Comparison of ENCODE assay signal across 8 mouse cellular contexts in the genomic region with DNA sequence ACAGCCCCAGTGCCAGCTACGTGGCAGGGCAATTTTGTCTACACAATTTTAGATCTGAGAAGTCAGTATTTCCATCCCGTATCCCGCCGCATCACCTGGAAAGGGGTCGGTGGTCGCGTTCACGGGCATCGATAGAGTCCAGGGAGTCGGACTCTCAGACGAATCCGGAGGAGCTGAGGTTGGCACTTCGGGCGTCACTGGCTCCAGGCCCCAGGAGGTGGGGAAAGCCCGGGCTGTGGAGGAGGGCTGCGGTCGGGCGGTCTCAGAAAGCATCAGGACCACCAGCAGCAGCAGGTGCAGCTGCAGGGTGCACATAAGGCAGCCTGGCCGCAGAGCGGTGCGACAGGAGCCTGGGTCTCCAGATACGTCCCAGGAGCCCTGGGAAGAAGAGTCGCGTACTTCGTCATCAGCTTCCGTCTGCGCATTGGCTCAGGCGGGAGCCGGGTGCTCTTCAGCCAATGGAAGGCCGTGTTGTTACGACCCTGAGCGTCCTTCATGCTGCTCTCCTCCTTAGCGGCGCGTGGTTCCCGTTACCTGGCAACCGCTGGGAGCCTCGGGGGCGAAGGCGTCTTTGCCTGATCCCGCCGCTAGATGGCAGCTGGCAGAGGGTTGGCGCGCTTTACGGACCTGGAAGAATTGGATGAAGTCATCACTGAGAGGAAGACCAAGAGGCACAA. TPM values are rescaled to one million over a fixed set of nuclear protein-coding genes. Genes with fewer than 3 reads are reported as not detected.
A peak's percentile ranks its signal among the peaks of the same experiment; 100 is the strongest.
DNase-seq lines count a peak whose midpoint lies in the region; ATAC-seq and TF ChIP-seq lines count a peak whose summit lies in the region.

A gene (minus strand): TSS at position 404 of the 677 bp plus-strand sequence.
A gene (plus strand): TSS at position 537 of the 677 bp plus-strand sequence.

- no peaks in the 10 kb centered on the region for H3K79me2 ChIP-seq in CH12.LX (replicated peaks; ENCODE audit: control insufficient read depth, extremely low read depth, insufficient read depth, poor library complexity, severe bottlenecking)

- in situ Hi-C loops in CH12.LX (cut with MboI; ENCODE audit: low pct_ligation_motif_present, low pct_unique_long_range_greater_than_20kb, low sequenced_read_pairs) = loop anchor here (5.0 to 25.0 kb wide), 3 partner anchors 35 to 400 kb away; no protein-coding TSS in a partner anchor

- H3K9ac ChIP-seq in CH12.LX (ENCODE audit: insufficient read depth, low read depth) = peak within 1 kb of the TSS; percentile 62
- peak within 1 kb of the TSS; percentile 68 for H3K9ac ChIP-seq in forebrain, embryonic 11.5 days (ENCODE audit: low read length)
- peak within 1 kb of the TSS; percentile 75 for H3K9ac ChIP-seq in heart, embryonic 16.5 days (ENCODE audit: low read length)
- H3K9ac ChIP-seq in liver, embryonic 15.5 days = peak within 1 kb of the TSS; percentile 59
- H3K9ac ChIP-seq in neural tube, embryonic 12.5 days = peak within 1 kb of the TSS; percentile 75

- H3K4me2 ChIP-seq in CH12.LX (ENCODE audit: insufficient read depth, low read depth, poor library complexity, severe bottlenecking) = peak within 1 kb of the TSS; percentile 63; the same call in 1 of the 2 replicates
- H3K4me2 ChIP-seq in forebrain, embryonic 11.5 days (ENCODE audit: low read depth, low read length, severe bottlenecking) = peak within 1 kb of the TSS; percentile 73
- peak within 1 kb of the TSS; percentile 80 for H3K4me2 ChIP-seq in heart, embryonic 16.5 days (ENCODE audit: low read depth, low read length)
- peak within 1 kb of the TSS; percentile 92 for H3K4me2 ChIP-seq in liver, embryonic 15.5 days
- H3K4me2 ChIP-seq in neural tube, embryonic 12.5 days (replicated peaks) = peak within 1 kb of the TSS; percentile 84

- under 1% methylated on average over 45 of the region's 45 CpGs for WGBS in forebrain, embryonic 11.5 days
- WGBS in heart, embryonic 16.5 days = under 1% methylated on average over 45 of the region's 45 CpGs
- under 1% methylated on average over 45 of the region's 45 CpGs for WGBS in liver, embryonic 15.5 days (ENCODE audit: insufficient replicate concordance)
- WGBS in neural tube, embryonic 12.5 days = under 1% methylated on average over 45 of the region's 45 CpGs

- H3K36me3 ChIP-seq in CH12.LX (replicated peaks in 1 of 2; ENCODE audit: control insufficient read depth in 1 of 2, insufficient read depth in 1 of 2, low read length in 1 of 2) = peaks cover 17 to 31% of the 10 kb centered on the region in 2 experiments
- H3K36me3 ChIP-seq in forebrain, embryonic 11.5 days (ENCODE audit: control insufficient read depth, insufficient read depth, low read length) = no peaks in the 10 kb centered on the region
- H3K36me3 ChIP-seq in heart, embryonic 16.5 days (ENCODE audit: control insufficient read depth, insufficient read depth) = peaks cover 9% of the 10 kb centered on the region
- peaks cover 18% of the 10 kb centered on the region for H3K36me3 ChIP-seq in liver, embryonic 15.5 days (replicated peaks)
- peaks cover 22% of the 10 kb centered on the region for H3K36me3 ChIP-seq in neural tube, embryonic 12.5 days

- TF ChIP-seq CTCF in CH12.LX (conservative IDR thresholded peaks at IDR 0.05 in 1 of 2, IDR thresholded peaks at IDR 0.05 in 1 of 2; ENCODE audit: low read depth in 2 of 2, low read length in 2 of 2) = peak; percentile 54 to 96; a peak in 3 of 4 replicates

- peak; percentile 98 for DNase-seq in CH12.LX (ENCODE audit: extremely low read depth)
- DNase-seq in c-Kit-positive CD71-positive TER-119-negative erythroid progenitor cells, embryonic 14.5 days (ENCODE audit: low read depth) = peak; percentile 94
- peak; percentile 98 for DNase-seq in forebrain, embryonic 11.5 days (ENCODE audit: low spot score)
- peak; percentile 96 to 97 for DNase-seq in kidney, postnatal 36 days
- peak; percentile 97 for DNase-seq in telencephalon, adult 2 months (ENCODE audit: low read depth, low spot score)

- peak; percentile 83 for TF ChIP-seq RAD21 in CH12.LX (IDR thresholded peaks at IDR 0.05; ENCODE audit: low read depth, low read length)

- peak within 1 kb of the TSS; percentile 79 to 90 (median 81) for H3K4me3 ChIP-seq in CH12.LX (replicated peaks in 1 of 3; ENCODE audit: low read depth in 2 of 3, low read length in 2 of 3, poor library complexity in 1 of 3)
- peak within 1 kb of the TSS; percentile 68 for H3K4me3 ChIP-seq in forebrain, embryonic 11.5 days (ENCODE audit: low read depth, low read length)
- peak within 1 kb of the TSS; percentile 68 for H3K4me3 ChIP-seq in heart, embryonic 16.5 days (ENCODE audit: low read length)
- peak within 1 kb of the TSS; percentile 73 for H3K4me3 ChIP-seq in liver, embryonic 15.5 days (replicated peaks)
- peak within 1 kb of the TSS; percentile 63 for H3K4me3 ChIP-seq in neural tube, embryonic 12.5 days

- H3K4me1 ChIP-seq in CH12.LX (ENCODE audit: control insufficient read depth in 1 of 2, insufficient read depth in 2 of 2) = peaks cover 10 to 26% of the 10 kb centered on the region in 2 experiments; a peak in 3 of 4 replicates
- peaks cover 6% of the 10 kb centered on the region for H3K4me1 ChIP-seq in forebrain, embryonic 11.5 days (replicated peaks; ENCODE audit: control insufficient read depth, insufficient read depth, low read length)
- H3K4me1 ChIP-seq in heart, embryonic 16.5 days (ENCODE audit: control insufficient read depth, insufficient read depth, low read length) = peaks cover 8% of the 10 kb centered on the region
- peaks cover 12% of the 10 kb centered on the region for H3K4me1 ChIP-seq in liver, embryonic 15.5 days (replicated peaks)
- H3K4me1 ChIP-seq in neural tube, embryonic 12.5 days = peaks cover 7% of the 10 kb centered on the region; the same call in 1 of the 2 replicates

- H3K27me3 ChIP-seq in CH12.LX (replicated peaks) = no peaks in the 10 kb centered on the region
- no peaks in the 10 kb centered on the region for H3K27me3 ChIP-seq in forebrain, embryonic 11.5 days (ENCODE audit: control insufficient read depth, insufficient read depth, low read length)
- 0 out of 2 replicates have a peak, but pooled peaks cover 2% of the 10 kb centered on the region for H3K27me3 ChIP-seq in heart, embryonic 16.5 days (ENCODE audit: control insufficient read depth, insufficient read depth, low read length)
- H3K27me3 ChIP-seq in liver, embryonic 15.5 days = peaks cover 19% of the 10 kb centered on the region
- H3K27me3 ChIP-seq in neural tube, embryonic 12.5 days (replicated peaks) = no peaks in the 10 kb centered on the region

- peak; percentile 58 for TF ChIP-seq POLR2A in CH12.LX (IDR thresholded peaks at IDR 0.05; ENCODE audit: low read depth, low read length)

- peak; percentile 100 for ATAC-seq in forebrain, embryonic 11.5 days (replicated peaks; ENCODE audit: low FRiP score)
- ATAC-seq in heart, embryonic 16.5 days (replicated peaks; ENCODE audit: extremely low read depth, insufficient read depth, low FRiP score) = peak; percentile 100
- ATAC-seq in liver, embryonic 15.5 days (ENCODE audit: insufficient read depth) = peak; percentile 100
- ATAC-seq in neural tube, embryonic 12.5 days (ENCODE audit: low FRiP score, low read depth) = peak; percentile 100

- dilution Hi-C loops in CH12.LX (cut with MboI; ENCODE audit: extremely low pct_ligation_motif_present, extremely low pct_unique_long_range_greater_than_20kb, low sequenced_read_pairs) = no loop called here

- no peaks in the 10 kb centered on the region for H3K9me3 ChIP-seq in CH12.LX (replicated peaks; ENCODE audit: low read length)
- no peaks in the 10 kb centered on the region for H3K9me3 ChIP-seq in forebrain, embryonic 11.5 days (ENCODE audit: control insufficient read depth, low read length)
- no peaks in the 10 kb centered on the region for H3K9me3 ChIP-seq in heart, embryonic 16.5 days (replicated peaks; ENCODE audit: control insufficient read depth, low read length)
- no peaks in the 10 kb centered on the region for H3K9me3 ChIP-seq in liver, embryonic 15.5 days (replicated peaks)
- no peaks in the 10 kb centered on the region for H3K9me3 ChIP-seq in neural tube, embryonic 12.5 days

- no peak for TF ChIP-seq EP300 in CH12.LX (IDR thresholded peaks at IDR 0.05; ENCODE audit: low read length)

- no peak within 1 kb of the TSS for H3K27ac ChIP-seq in CH12.LX (ENCODE audit: insufficient read depth, low read depth)
- no peak within 1 kb of the TSS for H3K27ac ChIP-seq in forebrain, embryonic 11.5 days (ENCODE audit: low read depth, low read length)
- 0 out of 2 replicates have a peak within 1 kb of the TSS, but pooled peaks have one; percentile 9 for H3K27ac ChIP-seq in heart, embryonic 16.5 days (ENCODE audit: low read length)
- no peak within 1 kb of the TSS for H3K27ac ChIP-seq in liver, embryonic 15.5 days (replicated peaks)
- H3K27ac ChIP-seq in neural tube, embryonic 12.5 days = no peak within 1 kb of the TSS

TF ChIP-seq in CH12.LX, 34 proteins besides CTCF, POLR2A, EP300 and RAD21 (continues in another document):
- TF ChIP-seq TBP (conservative IDR thresholded peaks at IDR 0.05; ENCODE audit: low read depth, low read length) (no peak), NELFE (IDR thresholded peaks at IDR 0.05; ENCODE audit: low read depth, low read length) (no peak), HCFC1 (IDR thresholded peaks at IDR 0.05; ENCODE audit: low read depth, low read length) (peak; percentile 82), JUN (IDR thresholded peaks at IDR 0.05; ENCODE audit: insufficient read depth, low read depth, low read length) (0 out of 2 replicates have a peak, but pooled peaks have one; percentile 45), MAX (IDR thresholded peaks at IDR 0.05; ENCODE audit: low read length) (no peak), SIN3A (IDR thresholded peaks at IDR 0.05; ENCODE audit: low read length) (peak; percentile 99), JUND (conservative IDR thresholded peaks at IDR 0.05; ENCODE audit: low read depth, low read length) (no peak)

RNA-seq across cellular contexts. Expression of the first gene that starts in this region (rescaled TPM):
- 8.4 and 9.9 TPM in 2 replicates for total RNA-seq in CH12.LX (2012; rRNA removed)
- 5.8 and 6.4 TPM in 2 replicates for total RNA-seq in CH12.LX (2014; rRNA removed)
- 7.4 and 10.6 TPM in 2 replicates for polyA plus RNA-seq in CH12.LX (2012; ENCODE audit: insufficient read length, low read depth)
- polyA plus RNA-seq in forebrain, embryonic 11.5 days (2014; fragmentation: Nextera tagmentation; extraction: Ambion mirVana) = 15.1 and 16.6 TPM in 2 replicates
- polyA plus RNA-seq in heart, embryonic 16.5 days (2015; fragmentation: Nextera tagmentation; extraction: Ambion mirVana) = 8.9 and 11.1 TPM in 2 replicates
- 1.9 and 2.0 TPM in 2 replicates for polyA plus RNA-seq in liver, embryonic 15.5 days (2015; fragmentation: Nextera tagmentation; extraction: Ambion mirVana)
- polyA plus RNA-seq in neural tube, embryonic 12.5 days (2016; fragmentation: Nextera tagmentation; extraction: Ambion mirVana) = 11.1 and 11.7 TPM in 2 replicates

RNA-seq across cellular contexts. Expression of the second gene that starts in this region (rescaled TPM):
- 21.2 TPM in 2 replicates for total RNA-seq in CH12.LX (2012; rRNA removed)
- total RNA-seq in CH12.LX (2014; rRNA removed) = 14.7 and 15.7 TPM in 2 replicates
- polyA plus RNA-seq in CH12.LX (2012; ENCODE audit: insufficient read length, low read depth) = 18.6 and 19.5 TPM in 2 replicates
- 7.8 and 9.3 TPM in 2 replicates for polyA plus RNA-seq in forebrain, embryonic 11.5 days (2014; fragmentation: Nextera tagmentation; extraction: Ambion mirVana)
- polyA plus RNA-seq in heart, embryonic 16.5 days (2015; fragmentation: Nextera tagmentation; extraction: Ambion mirVana) = 10.4 and 11.7 TPM in 2 replicates
- 3.8 and 4.7 TPM in 2 replicates for polyA plus RNA-seq in liver, embryonic 15.5 days (2015; fragmentation: Nextera tagmentation; extraction: Ambion mirVana)
- polyA plus RNA-seq in neural tube, embryonic 12.5 days (2016; fragmentation: Nextera tagmentation; extraction: Ambion mirVana) = 8.7 and 10.4 TPM in 2 replicates
